Mouse (Mus musculus) liver (tissue): ENCODE data around the gene Ammecr1.

Source experiments
- DNase-seq: peaks from one replicate; pipeline ENCODE4 v3.0.0-alpha.2; 2020; ENCODE audit warnings: mixed read lengths

The Ammecr1 gene

DNA sequence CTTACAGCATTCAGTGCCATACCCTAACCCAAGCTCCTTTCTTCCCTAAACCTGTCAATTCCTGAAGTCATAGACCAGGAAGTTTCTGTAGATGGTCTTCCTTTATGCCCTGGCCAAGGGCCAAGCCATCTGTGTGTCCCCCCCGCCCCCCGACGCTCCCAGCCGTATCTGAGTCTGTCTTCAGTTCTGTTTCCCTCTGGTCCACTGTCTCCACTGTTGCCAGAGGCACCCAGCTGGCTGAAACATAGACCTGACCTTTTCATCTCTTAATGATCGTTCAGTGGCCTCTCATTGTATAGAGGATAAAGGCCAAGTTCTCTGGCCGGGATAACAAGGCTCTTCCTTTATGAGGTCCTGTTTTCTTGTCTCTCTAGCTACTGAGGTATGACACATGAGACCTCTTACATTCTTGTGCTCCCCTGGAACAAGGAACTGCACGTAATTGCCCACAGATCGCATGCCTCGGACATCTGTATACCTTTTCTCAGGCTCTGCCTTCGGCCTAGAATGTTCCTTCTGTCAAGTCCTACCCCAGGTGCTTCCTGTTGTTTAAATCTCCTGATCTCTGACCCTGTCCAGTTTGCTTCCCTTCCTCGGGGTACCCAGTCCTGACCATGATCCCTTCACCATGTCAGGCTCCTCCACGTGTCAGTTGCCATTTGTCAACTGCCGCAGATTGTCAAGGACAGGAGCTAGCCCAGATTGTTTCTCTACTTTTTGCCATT, 138.2 kb downstream of the Ammecr1 start:
- DNase-seq, result no peak

DNA sequence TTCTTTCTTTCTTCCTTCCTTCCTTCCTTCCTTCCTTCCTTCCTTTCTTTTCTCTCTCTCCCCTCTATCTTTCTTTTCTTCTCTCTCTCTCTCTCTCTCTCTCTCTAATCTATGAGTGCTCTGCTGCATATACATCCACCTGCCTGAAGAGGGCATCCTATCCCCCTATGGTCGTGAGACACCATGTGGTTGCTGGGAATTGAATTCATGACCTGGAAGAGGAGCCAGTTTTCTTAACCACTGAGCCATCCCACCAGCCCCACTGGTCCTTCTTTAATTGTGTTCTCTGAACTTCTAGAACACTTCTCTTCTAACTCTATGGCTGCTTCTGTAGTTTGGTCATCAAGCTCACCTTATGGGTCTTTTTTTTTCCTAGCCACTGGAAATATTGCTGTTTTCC, 138.9 kb downstream of the Ammecr1 start:
- no peak for DNase-seq

DNA sequence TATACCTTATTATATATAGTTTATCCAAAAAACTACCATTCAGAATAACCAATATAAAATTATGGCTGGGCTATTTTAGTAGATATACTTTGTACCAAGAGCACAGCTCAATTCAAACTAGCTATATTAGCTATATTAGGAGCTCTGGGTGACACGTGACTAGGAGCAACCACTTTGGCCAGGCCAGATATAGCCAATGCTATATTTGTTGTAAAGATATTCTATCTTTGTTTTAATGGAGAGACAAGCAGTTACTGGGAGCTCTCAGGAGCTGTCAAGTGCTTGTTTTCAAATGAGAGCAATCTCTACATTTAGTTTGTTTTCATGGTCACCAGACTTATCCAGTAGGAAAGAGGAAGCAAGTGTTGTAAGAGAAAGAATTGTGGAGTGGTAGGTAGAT, 141.2 kb downstream of the Ammecr1 start:
- DNase-seq, result no peak

DNA sequence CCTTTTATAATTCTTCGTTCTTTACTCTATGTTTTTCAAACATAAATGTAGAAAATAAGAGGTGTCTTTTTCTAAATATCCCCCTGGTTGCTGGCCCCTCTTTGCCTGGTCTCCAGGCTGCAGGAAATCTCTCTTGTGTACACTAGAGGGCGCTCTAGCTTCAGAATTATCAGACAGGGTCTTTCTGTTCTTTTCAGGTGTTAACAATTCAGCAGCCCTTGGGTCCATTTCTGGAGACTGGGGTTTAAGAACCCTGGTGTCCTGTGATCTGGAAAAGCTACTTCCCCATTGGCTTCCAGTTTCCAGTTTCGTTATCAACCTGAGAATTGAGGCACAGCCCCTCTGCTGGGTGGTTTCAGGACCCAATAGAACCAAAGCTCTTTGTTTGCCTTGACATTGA, 144.7 kb downstream of the Ammecr1 start:
- DNase-seq, result no peak

DNA sequence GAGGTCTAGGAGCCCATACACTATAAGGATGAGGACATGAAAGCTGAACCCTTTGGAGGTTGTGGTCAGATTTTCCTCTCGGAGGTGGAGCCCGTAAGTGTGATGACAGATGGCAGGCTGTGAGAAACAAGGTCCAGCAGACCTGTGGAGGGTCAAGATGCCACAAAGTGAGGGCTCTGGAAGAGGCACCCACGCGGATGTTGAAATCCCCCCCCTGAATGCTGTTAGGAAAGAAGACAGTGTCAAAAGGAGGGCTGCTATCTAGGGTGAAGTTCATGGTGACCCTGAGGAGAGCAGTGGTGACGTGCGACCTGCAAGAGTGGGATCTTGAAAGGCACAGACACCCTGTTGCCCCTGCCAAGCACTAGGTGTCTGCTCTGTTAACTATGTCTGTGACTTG, 145.3 kb downstream of the Ammecr1 start:
- DNase-seq, result no peak

DNA sequence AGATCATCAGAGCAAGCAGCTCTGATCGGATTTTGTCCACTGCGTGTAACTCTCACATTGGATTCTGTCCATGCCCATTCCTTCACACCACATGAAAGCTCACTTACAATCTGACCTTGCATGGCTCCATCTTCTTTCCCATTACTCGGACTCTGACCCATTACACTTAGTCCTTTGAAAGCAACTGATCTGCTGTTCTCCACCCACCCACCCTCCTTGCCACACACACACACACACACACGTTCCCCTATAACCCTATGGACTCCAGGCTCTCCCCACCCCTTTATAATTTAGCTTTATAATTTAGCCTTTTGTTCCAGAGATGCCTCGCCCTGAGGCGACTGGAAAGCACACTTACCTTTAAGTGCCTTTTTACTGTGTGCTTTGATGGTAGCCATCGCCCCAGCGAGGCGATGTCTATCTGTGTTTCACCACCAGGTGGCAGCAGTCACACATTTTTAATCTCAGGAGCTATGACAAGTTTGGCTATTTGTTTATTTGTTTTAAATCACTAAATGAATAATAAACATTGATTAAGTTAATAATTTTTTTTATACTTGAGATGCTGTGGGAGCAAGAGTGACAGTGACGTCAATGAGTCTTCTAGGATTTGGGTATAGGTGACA, 148.4 kb downstream of the Ammecr1 start:
- peak; percentile 38 for DNase-seq

DNA sequence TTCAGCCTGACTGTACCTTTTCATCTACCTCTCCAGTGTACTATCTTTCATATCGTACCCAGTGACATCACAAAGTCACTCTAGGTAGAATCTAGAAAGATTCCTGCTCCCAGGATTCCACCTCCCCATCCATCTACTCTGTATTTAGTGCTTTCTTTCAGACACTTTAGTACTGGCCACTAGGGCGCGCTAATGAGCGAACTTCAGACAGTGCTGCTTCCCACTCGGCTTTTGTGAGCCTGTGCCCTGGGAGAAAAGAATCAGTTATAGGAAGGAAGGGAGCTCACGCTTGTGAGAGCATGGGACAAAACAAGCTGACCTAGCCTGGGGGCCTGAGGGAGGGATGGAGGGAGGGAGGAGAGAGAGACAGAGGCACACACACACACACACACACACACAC, 153.4 kb downstream of the Ammecr1 start:
- peak; percentile 43 for DNase-seq

DNA sequence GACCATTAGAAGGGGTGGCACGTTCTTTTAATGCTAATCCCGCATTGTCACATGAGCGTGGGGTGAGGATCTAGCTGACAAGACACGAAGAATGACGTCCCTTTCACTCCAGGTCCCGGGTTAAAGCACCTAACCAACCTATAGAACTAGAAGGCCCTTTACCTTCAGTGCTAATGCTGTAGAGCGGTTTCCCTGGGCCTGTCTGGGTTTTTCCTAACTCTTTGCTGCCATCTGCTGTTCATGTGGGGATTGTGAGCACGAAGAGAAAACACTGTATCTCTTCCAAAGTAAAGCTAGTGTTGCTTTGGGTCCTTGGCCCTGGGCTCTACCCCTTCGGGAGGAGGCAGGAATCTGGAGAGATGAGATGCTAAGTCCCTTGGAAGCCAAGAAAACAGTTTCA, 158.1 kb downstream of the Ammecr1 start:
- DNase-seq, result peak; percentile 36

DNA sequence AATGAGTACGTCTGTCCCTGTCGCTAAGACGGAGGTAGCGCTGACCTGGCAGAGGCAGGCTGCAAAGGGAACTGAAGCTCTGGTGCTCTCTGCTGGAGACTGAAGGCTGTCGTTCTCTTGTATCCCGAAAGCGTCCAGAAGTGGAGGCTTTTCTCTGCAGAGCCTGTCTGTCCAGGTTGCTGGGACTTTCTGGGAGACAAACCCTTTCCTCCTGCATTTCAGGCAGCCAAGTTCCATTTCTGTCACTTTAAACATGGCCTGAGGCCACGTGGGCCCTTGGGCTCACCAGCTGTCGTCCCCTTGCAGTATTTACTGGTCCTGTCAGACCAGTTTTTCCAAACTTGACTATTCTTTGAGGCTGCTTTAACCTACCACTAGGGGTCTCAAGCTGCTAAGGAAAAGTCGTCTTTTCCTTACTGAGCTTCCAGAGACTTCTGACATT, 159.9 kb downstream of the Ammecr1 start:
- DNase-seq, result no peak

DNA sequence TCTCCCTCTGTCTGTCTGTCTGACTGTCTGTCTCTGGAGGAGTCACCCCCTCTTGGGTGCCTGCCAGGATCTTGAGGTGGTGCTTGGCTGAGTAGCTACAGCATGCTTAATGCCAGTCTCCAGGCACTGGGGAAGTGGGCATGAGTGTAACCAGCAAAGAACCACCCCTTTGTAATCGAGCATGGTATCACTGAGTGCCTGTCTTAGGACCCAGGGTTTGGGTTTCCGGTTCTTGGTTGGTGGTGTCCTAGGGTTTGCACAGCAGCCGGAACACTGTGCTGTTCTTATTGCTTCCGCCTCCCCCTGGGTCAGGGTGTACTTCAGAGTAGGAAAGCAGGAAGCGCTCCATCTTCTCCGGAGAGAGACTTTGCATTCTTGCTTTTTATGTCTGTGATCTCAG, 160.4 kb downstream of the Ammecr1 start:
- no peak for DNase-seq

DNA sequence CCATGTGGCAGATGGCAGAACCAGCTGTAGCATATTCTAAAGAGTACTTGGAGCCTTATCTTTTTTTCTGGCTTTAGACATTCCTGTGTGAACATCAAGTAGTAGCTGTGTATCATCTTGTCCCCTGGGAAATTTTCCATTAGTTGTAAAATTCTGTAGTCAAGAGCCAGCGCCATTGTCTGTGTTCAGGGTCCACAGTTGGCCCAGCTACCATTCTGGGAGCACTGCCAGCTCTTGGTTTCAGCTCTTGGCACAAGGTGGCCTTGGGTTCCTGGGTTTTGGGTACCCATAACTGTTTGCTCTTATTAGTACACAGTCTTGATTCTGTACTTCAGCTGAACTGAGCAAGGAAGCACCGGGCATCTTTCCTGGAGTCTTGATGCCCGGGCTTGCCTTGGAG, 161.9 kb downstream of the Ammecr1 start:
- DNase-seq, result no peak
